ENCODE assay signal across 8 mouse cellular contexts in the genomic region with DNA sequence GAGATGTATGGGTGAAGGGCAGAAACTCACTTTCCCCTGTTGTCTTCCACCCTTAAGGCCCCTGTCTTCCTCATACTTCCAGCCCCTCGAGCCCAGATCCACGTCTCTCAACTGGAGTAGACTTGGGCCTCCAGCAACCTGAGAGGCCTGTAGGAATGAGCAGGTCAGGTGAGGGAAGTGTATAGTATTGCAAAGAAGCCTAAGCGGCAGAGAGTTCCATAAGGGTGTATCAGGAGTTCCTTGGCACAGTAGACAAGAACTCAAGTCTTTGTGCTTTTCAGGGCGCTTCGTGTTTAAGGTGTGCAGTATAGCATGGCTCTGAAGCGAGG. TPM values are rescaled to one million over a fixed set of nuclear protein-coding genes. Genes with fewer than 3 reads are reported as not detected.
A peak's percentile ranks its signal among the peaks of the same experiment; 100 is the strongest.
DNase-seq lines count a peak whose midpoint lies in the region; ATAC-seq lines count a peak whose summit lies in the region.

No protein-coding gene starts in this region.

- H3K9me3 ChIP-seq in lung, embryonic 15.5 days: no peaks in the 10 kb centered on the region
- H3K9me3 ChIP-seq in forebrain, embryonic 10.5 days: no peaks in the 10 kb centered on the region
- no peaks in the 10 kb centered on the region for H3K9me3 ChIP-seq in limb, embryonic 10.5 days (replicated peaks)
- no peaks in the 10 kb centered on the region for H3K9me3 ChIP-seq in neural tube, embryonic 14.5 days (ENCODE audit: control insufficient read depth, low read length)

- no peaks in the 10 kb centered on the region; the same call in 1 of the 2 replicates for H3K36me3 ChIP-seq in lung, embryonic 15.5 days
- H3K36me3 ChIP-seq in forebrain, embryonic 10.5 days (replicated peaks): peaks cover 19% of the 10 kb centered on the region
- peaks cover 9% of the 10 kb centered on the region; the same call in 1 of the 2 replicates for H3K36me3 ChIP-seq in limb, embryonic 10.5 days
- H3K36me3 ChIP-seq in neural tube, embryonic 14.5 days (ENCODE audit: control insufficient read depth, insufficient read depth, low read length): no peaks in the 10 kb centered on the region

- peak overlapping the region; percentile 88 for H3K27ac ChIP-seq in lung, embryonic 15.5 days
- peak overlapping the region; percentile 87; the same call in 1 of the 2 replicates for H3K27ac ChIP-seq in forebrain, embryonic 10.5 days
- peak overlapping the region; percentile 83; the same call in 1 of the 2 replicates for H3K27ac ChIP-seq in limb, embryonic 10.5 days
- H3K27ac ChIP-seq in neural tube, embryonic 14.5 days (ENCODE audit: low read depth, low read length): no peak overlapping the region

- 70% methylated on average over 6 of the region's 6 CpGs for WGBS in lung, embryonic 15.5 days
- 80% methylated on average over 6 of the region's 6 CpGs for WGBS in forebrain, embryonic 10.5 days
- WGBS in limb, embryonic 10.5 days: 79% methylated on average over 6 of the region's 6 CpGs
- WGBS in neural tube, embryonic 14.5 days: 84% methylated on average over 6 of the region's 6 CpGs

- no peak overlapping the region for H3K9ac ChIP-seq in lung, embryonic 15.5 days
- no peak overlapping the region for H3K9ac ChIP-seq in neural tube, embryonic 14.5 days (replicated peaks; ENCODE audit: low read depth, low read length)

- ATAC-seq in lung, embryonic 15.5 days (ENCODE audit: borderline replicate concordance, extremely low read depth, low FRiP score, low TSS enrichment): no peak
- no peak for ATAC-seq in neural tube, embryonic 14.5 days (ENCODE audit: low read depth)

- peak overlapping the region; percentile 62 for H3K4me3 ChIP-seq in lung, embryonic 15.5 days
- H3K4me3 ChIP-seq in forebrain, embryonic 10.5 days: peak overlapping the region; percentile 80; the same call in 1 of the 2 replicates
- H3K4me3 ChIP-seq in limb, embryonic 10.5 days: peak overlapping the region; percentile 74
- H3K4me3 ChIP-seq in neural tube, embryonic 14.5 days (ENCODE audit: low read depth, low read length): no peak overlapping the region

- H3K27me3 ChIP-seq in lung, embryonic 15.5 days: peaks cover 6% of the 10 kb centered on the region; the same call in 1 of the 2 replicates
- H3K27me3 ChIP-seq in forebrain, embryonic 10.5 days (ENCODE audit: poor library complexity, severe bottlenecking): peaks cover 53% of the 10 kb centered on the region
- H3K27me3 ChIP-seq in limb, embryonic 10.5 days (ENCODE audit: low read depth, poor library complexity, severe bottlenecking): peaks cover 56% of the 10 kb centered on the region
- no peaks in the 10 kb centered on the region for H3K27me3 ChIP-seq in neural tube, embryonic 14.5 days (ENCODE audit: control insufficient read depth, insufficient read depth, low read length)

- no peak for DNase-seq in lung, postnatal 4 days
- no peak for DNase-seq in forebrain, embryonic 10.5 days (ENCODE audit: extremely low spot score, low spot score)
- DNase-seq in limb, embryonic 10.5 days (ENCODE audit: low spot score): no peak
- DNase-seq in frontal cortex, postnatal 25 days (ENCODE audit: low spot score in 2 of 2): no peak
- no peak for DNase-seq in cerebellum, postnatal 10 days
- DNase-seq in embryo, embryonic 9.5 days (ENCODE audit: extremely low spot score): no peak

- H3K4me1 ChIP-seq in lung, embryonic 15.5 days: peaks cover 40% of the 10 kb centered on the region
- H3K4me1 ChIP-seq in forebrain, embryonic 10.5 days: peaks cover 51% of the 10 kb centered on the region
- peaks cover 44% of the 10 kb centered on the region for H3K4me1 ChIP-seq in limb, embryonic 10.5 days
- peaks cover 10% of the 10 kb centered on the region for H3K4me1 ChIP-seq in neural tube, embryonic 14.5 days (ENCODE audit: control insufficient read depth, insufficient read depth, low read length)

- H3K4me2 ChIP-seq in lung, embryonic 15.5 days: peak overlapping the region; percentile 74
- peak overlapping the region; percentile 67 for H3K4me2 ChIP-seq in neural tube, embryonic 14.5 days (ENCODE audit: low read depth, low read length)

RNA-seq across cellular contexts. Expression of gene Tedc1, which starts 1.5 kb away (rescaled TPM):
- 38.4 and 38.6 TPM in 2 replicates for polyA plus RNA-seq in lung, embryonic 15.5 days (2015; fragmentation: Nextera tagmentation; extraction: Ambion mirVana)
- polyA plus RNA-seq in forebrain, embryonic 10.5 days (2016; fragmentation: Nextera tagmentation; extraction: Ambion mirVana): 66.4 and 69.6 TPM in 2 replicates
- 49.4 and 60.2 TPM in 2 replicates for polyA plus RNA-seq in limb, embryonic 10.5 days (2016; fragmentation: Nextera tagmentation; extraction: Ambion mirVana)
- 12.7 and 17.5 TPM in 2 replicates for polyA plus RNA-seq in neural tube, embryonic 14.5 days (2014; fragmentation: Nextera tagmentation; extraction: Ambion mirVana)

RNA-seq across cellular contexts. Expression of gene Crip1, which starts 8.6 kb away (rescaled TPM):
- 414 and 454 TPM in 2 replicates for polyA plus RNA-seq in lung, embryonic 15.5 days (2015; fragmentation: Nextera tagmentation; extraction: Ambion mirVana)
- polyA plus RNA-seq in forebrain, embryonic 10.5 days (2016; fragmentation: Nextera tagmentation; extraction: Ambion mirVana): 59.2 and 59.5 TPM in 2 replicates
- polyA plus RNA-seq in limb, embryonic 10.5 days (2016; fragmentation: Nextera tagmentation; extraction: Ambion mirVana): 48.7 and 61.0 TPM in 2 replicates
- 11.7 and 46.0 TPM in 2 replicates for polyA plus RNA-seq in neural tube, embryonic 14.5 days (2014; fragmentation: Nextera tagmentation; extraction: Ambion mirVana)

RNA-seq across cellular contexts. Expression of gene Crip2, which starts 14.7 kb away (rescaled TPM):
- polyA plus RNA-seq in lung, embryonic 15.5 days (2015; fragmentation: Nextera tagmentation; extraction: Ambion mirVana): 436 and 471 TPM in 2 replicates
- polyA plus RNA-seq in forebrain, embryonic 10.5 days (2016; fragmentation: Nextera tagmentation; extraction: Ambion mirVana): 172 and 182 TPM in 2 replicates
- polyA plus RNA-seq in limb, embryonic 10.5 days (2016; fragmentation: Nextera tagmentation; extraction: Ambion mirVana): 58.8 and 63.8 TPM in 2 replicates
- 239 and 300 TPM in 2 replicates for polyA plus RNA-seq in neural tube, embryonic 14.5 days (2014; fragmentation: Nextera tagmentation; extraction: Ambion mirVana)

RNA-seq across cellular contexts. Expression of gene Tmem121, which starts 31.0 kb away (rescaled TPM):
- 8.2 and 9.0 TPM in 2 replicates for polyA plus RNA-seq in lung, embryonic 15.5 days (2015; fragmentation: Nextera tagmentation; extraction: Ambion mirVana)
- polyA plus RNA-seq in forebrain, embryonic 10.5 days (2016; fragmentation: Nextera tagmentation; extraction: Ambion mirVana): 18.7 and 20.3 TPM in 2 replicates
- 12.3 and 15.7 TPM in 2 replicates for polyA plus RNA-seq in limb, embryonic 10.5 days (2016; fragmentation: Nextera tagmentation; extraction: Ambion mirVana)
- 24.9 and 29.4 TPM in 2 replicates for polyA plus RNA-seq in neural tube, embryonic 14.5 days (2014; fragmentation: Nextera tagmentation; extraction: Ambion mirVana)

RNA-seq across cellular contexts. Expression of gene Mta1, which starts 56.6 kb away (rescaled TPM):
- polyA plus RNA-seq in lung, embryonic 15.5 days (2015; fragmentation: Nextera tagmentation; extraction: Ambion mirVana): 13.5 and 14.7 TPM in 2 replicates
- 21.2 and 22.7 TPM in 2 replicates for polyA plus RNA-seq in forebrain, embryonic 10.5 days (2016; fragmentation: Nextera tagmentation; extraction: Ambion mirVana)
- 22.9 and 25.9 TPM in 2 replicates for polyA plus RNA-seq in limb, embryonic 10.5 days (2016; fragmentation: Nextera tagmentation; extraction: Ambion mirVana)
- polyA plus RNA-seq in neural tube, embryonic 14.5 days (2014; fragmentation: Nextera tagmentation; extraction: Ambion mirVana): 19.2 and 19.6 TPM in 2 replicates
